Mouse (Mus musculus): ENCODE data around the gene Srp54c.
"Not testable (repeated sequence)": the region's sequence is repeated elsewhere in the genome, so short reads cannot be mapped to it uniquely, and the experiment has no call there.

DNA sequence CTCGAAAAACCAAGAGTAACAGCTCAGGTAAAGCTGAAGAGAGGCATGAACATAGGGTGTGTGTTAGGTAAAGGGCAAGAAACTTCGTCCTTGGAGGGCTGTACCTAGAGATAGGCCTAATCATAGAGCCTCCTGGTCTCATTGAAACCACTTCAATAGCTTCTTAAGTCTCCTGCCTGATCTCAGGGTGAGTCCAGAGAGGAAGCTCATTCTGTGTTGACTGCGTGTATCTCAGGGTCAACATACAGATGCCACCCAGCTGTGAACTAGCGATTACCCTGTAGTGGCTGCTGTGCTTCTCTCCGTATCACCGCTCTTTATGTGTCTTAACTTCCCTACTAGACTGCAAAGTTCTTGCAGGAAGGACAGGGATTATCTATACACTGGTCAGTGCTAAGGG lies 17.0 kb upstream of the Srp54c start:
- TF ChIP-seq SRF (IDR thresholded peaks at IDR 0.05; ENCODE audit: control insufficient read depth, insufficient read length, low read depth); USF1 (IDR thresholded peaks at IDR 0.05; ENCODE audit: low read depth): not testable (repeated sequence)

All from myocyte (in vitro differentiated cells).